Mouse (Mus musculus) CD4-positive helper T cell, adult 2 months (primary cell): ENCODE results near the gene Cbx6.
"Not testable (repeated sequence)": the region's sequence is repeated elsewhere in the genome, so short reads cannot be mapped to it uniquely, and the experiment has no call there.

ENCODE experiments used
- DNase-seq: peaks from one replicate; pipeline ENCODE4 v3.0.0-alpha.2; 2012; ENCODE audit warnings: low read depth, missing footprints, low spot score

Cbx6 gene

DNA sequence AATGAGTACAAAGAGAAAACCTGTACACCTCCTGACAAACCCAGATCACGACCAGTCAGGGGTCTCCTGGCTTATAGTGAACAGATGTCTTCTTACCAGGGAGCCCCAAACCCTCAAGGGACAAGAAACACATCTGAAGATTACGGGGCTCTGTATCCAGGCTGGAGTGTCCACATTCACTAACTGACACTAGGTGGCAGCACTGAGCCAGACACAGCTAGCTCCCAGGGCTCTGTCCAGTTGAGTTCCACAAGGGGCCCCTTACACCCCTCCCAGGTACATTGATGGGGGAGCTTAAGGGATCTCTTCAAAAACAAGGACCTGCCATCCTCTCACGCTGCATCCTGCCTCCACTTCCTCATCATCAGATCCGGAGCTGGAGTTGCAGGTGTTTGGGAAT lies 4.1 kb downstream of the Cbx6 start:
- DNase-seq = peak; percentile 79

DNA sequence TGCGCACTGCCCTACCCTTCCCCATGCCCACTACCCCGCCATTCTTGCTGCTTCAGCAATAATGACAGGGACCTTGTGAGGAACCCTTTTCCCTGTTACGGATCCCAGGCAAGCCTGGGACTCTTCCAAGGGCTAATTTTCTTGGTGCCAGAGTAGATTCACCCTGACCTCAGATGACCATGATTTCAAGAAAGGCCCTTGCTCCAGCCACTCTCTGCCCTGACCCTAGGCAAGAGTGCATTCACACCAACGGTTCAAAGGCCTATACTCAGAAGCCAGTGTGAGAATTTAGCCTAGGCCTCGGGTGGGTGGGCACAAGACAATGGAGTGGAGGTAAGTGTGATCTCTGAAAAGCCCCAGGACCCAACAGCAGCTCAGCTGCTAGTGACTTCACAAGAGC lies 5.1 kb downstream of the Cbx6 start:
- no peak for DNase-seq

DNA sequence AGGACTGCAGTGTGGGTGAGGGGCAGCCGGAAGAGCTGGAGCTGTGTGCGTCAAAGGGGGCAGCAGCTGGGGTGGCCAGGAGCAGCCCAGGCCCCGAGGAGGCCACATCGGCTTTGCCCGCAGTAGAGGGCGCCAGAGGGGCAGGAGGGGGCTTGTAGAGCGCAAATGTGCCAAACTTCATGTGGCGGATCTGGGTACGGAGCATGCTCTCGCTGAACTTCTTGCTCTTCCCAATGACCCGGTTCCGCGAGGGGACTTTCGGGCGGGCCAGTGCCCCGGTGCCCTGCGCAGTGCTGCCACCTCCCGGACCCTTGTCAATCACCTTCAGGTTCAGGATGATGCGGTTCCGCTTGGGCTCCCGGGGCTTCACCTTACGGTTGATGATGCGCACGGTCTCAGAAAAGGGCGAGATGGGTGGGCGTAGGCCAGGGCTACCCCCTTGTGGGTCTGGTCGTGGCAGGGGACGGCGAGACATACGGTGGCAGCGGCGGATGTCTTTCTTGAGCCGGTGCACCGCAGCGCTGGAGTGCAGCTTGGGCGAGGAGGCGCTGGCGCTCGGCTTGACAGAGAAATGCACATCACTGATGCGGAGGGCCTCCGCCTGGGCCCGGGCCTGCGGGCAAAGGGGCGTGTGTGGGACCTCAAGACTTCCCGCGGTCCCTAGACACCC lies 6.0 kb downstream of the Cbx6 start:
- DNase-seq = no peak

DNA sequence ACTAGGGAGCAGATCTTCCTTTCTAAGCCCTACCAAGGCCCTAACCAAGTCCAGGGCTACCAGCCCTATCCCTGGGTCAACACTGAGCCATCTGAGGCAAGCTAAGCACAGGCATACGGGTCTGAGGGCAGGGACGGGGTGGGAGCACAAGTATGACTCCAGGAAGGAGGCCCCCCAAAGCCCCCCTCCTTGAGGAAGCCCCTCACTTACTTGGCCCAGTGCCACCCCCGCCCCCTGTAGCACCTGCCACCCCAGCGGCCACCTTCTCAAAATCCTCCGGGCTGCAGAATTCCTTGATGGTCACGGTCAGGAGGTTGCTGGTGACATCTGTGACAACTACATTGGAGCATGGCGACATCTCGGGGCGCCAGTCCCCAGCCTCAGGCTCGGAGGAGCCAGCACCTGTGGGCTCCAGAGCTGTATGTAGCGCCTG lies 6.7 kb downstream of the Cbx6 start:
- no peak for DNase-seq

DNA sequence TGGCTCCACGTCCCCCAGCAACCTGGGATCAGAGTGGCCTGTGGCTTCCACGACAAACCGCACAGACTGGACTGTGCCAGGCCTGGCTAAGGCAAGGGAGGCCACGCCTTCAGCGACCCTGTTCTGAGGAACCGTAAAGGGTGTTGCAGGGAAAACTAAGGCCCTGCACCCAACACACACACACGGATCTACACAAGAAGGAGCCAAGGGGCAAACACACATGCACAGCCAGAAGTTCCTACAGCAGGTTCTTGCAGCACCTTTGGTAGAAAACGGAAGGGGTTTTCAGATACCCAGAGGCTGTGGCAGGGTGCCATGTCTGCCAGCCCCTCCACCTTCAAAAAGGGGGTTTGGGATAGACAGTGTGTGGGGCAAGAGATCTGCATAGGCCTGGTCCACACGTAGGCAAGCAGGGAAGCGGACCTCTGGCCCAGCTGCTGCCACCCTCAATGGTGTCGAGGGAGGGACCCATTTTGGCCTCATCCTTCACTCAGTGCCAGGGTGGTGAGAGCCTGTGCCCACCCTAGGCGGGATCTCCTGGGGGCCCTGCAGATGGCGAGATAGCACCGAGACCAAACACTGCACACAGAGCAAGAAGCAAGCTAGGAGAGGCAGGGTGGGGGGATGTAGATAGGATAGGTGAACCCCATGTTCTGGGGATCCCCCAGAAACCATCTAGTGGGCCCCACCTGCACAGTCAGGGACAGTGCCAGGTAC lies 7.3 kb downstream of the Cbx6 start:
- no peak for DNase-seq

DNA sequence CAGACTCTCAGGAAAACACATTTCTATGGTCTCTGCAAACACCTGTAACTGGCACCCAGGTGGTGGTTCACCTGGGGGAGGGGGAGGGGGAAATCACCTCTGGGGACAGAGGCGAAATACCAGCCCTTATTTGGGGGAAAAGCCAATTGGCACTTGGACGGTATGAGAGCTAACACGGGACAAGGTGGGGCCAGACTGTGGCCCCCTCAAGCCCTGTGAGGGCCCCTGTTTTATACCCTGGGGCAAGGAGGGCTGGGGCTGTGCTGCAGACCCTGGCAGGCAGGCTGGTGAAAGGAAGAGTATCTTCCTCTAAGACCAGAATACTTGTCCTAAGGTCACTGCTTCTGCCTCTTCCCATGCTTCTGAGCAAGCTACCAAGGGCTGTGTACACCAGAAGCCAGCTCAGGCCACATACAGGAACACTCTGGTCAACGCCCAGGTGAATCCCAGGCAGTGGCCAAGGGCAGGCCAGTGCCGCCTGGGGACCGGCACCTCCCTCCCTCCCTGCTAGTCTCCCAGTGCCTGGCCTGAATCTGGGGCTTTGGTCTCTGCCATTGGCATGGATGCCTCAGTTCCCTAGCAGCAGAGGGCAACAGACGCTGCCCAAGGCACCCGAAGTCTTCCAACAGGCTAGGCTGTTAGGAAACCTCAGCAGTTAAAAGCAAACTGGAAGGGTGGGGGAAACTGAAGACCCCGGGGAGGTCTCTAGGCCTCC lies 8.1 kb downstream of the Cbx6 start:
- DNase-seq = no peak

DNA sequence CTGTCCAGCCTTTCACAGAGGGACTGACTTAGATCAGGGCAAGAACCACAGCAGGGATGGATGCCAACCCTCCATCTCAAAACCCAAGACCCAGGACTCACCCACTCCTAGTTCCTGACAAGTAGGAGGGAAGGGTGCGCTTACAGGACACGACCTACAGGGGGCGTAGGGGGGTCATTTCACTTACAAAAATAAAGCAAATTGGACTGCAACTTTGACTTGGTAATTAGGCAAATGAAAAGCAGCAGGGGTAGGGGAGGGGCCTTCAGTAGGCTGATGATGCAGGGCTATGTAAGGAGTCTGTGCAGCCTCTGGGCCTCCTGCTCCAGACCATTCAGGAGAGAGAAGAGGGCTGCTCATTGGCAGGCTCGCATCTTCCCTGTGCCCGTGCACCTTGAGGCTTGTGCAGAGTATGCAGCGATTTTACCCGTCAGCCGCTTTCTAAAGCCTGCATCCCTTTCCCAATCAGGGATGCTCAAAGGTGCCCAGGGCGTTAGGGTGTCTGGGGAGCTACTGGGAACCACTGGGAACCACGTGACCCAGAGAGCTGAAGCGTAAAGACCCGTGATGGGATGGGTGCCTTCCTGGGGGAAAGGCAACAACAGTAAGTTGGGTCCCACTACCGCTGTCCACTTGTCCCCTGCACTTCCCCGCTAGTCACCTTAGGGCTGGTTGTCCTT lies 9.2 kb downstream of the Cbx6 start:
- peak; percentile 50 for DNase-seq

DNA sequence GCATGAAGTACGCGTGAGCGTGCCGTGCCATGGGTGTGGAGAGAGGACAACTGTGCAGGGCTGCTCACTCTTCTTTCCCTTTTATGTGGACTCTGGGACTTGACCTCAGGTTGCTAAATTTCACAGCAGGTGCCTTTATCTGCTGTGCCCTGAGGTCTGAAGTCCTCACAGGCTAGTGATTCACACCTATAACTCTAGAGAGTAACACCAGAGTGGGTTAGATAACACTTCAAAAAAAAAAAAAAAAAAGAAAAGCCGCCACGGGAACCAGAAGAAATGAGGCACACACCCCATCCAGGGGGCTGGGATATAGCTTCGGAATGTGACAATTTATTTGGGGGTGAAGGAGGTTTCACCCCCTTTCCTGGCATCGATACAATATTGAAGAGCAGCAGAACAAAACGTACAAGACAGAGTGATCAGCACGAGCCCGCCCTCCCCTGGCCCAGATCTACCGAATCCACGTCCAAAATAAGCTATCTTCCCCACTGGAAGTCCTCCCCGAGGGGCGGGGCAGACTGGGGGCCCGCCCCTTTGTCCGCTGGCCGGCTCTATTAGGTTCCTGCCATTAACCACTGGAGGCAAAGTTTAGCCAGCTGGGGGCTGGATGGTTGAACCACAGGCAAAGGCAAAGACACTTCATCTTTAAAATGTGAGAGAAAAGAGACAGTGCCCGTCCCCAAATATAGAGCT lies 10.8 kb downstream of the Cbx6 start:
- no peak for DNase-seq

DNA sequence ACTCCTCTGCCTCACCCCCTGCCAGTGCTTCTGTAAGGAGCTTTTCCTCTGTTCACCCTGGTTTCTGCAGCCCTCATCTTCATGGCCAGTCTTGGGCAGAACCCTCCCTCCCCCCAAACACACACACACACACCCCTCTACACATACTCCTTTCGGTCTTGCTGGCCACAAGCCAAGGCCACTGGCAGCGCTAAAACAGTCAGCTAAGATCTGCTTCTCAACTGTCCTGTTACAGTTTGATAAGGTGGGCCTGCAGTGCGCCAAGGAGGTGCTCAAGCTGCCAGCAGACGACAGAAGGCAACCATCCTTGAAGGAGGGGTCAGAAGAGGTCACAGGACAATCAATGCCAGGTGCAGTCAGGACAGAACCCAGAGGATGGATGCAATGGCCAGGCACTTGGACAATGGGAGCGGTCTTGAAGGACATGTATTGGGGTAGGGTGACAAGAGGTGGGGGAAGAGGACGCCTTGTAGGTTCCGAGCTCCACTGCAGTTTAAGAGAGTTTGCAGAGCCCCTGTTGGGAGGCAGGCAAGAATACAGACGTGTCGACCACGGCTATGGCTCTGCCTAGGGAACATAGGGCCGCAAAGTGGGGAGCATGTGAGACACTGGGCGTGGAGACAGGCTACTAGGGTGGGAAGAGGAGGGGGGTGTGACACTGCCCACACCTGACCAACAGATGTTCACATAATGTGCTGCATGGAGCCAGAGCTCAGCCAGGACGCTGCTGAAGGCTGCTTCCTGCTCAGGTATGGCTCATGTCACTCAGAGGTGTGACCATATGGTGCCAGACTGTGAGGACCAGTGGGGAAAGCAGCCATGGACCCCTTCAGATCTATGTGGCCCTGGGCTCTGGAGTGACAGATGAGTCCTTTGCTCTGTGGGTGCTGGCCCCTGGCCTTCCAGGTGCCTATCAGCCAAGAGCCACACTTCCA lies 12.0 kb downstream of the Cbx6 start:
- no peak for DNase-seq

DNA sequence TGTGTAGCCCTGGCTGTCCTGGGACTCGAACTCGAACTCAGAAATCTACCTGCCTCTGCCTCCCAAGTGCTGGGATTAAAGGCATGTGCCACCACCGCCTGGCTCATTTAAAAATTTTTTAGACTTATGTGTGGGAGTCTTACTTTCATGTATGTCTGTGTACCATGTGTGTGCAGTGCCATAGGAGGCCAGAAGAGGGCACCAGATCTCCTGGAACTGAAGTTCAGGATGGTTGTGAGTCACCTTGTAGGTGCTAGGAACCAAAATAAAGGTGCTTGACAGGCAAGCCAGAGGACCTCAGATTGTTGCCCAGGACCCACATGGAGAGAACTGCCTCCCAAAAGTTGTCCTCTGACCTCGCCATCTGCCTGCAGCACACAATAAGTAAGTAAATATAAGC lies 16.2 kb downstream of the Cbx6 start:
- DNase-seq = peak; percentile 28

DNA sequence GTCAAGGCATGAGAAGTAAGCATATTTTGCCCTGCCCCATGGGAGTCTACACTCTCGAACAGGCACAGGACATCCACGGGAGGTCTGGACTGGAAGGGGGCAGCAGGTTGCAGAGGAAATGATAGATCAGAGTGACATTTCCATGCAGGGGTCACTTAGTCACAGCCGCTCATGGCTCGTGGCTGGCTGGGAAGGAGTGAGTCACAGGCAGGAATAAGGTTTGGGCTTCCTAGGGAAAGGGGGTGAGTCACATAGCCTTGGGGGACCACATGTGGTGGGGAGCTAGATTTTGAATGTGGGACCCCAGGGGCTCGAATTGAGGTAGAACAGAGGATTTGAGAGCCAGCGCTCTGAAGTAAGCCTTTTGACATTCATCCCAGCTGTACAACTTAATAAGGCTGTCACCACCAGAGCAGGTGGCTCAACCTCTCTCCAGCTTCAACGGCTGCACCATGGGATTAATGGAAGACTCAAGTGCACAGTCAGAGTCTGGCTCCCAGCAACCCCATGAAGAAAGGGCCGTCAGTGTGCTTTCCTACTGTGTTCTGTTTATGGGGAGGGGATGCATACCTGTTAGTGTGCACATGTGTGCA lies 20.7 kb downstream of the Cbx6 start:
- no peak for DNase-seq

DNA sequence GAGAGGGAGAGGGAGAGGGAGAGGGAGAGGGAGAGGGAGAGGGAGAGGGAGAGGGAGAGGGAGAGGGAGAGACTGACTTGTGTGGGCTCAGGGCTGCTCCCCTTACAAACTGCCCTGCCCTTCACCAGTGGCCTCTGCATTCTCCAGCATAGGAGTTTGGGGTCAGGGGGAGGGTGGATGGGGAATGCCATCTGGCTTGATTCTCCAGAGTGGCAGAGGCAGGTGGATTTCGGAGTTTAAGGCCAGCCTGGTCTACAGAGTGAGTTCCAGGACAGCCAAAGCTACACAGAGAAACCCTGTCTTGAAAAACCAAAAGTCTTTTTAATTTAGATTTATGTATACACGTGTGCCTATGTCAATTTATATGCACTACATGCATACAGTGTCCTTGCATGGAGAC lies 21.6 kb downstream of the Cbx6 start:
- not testable (repeated sequence) for DNase-seq

DNA sequence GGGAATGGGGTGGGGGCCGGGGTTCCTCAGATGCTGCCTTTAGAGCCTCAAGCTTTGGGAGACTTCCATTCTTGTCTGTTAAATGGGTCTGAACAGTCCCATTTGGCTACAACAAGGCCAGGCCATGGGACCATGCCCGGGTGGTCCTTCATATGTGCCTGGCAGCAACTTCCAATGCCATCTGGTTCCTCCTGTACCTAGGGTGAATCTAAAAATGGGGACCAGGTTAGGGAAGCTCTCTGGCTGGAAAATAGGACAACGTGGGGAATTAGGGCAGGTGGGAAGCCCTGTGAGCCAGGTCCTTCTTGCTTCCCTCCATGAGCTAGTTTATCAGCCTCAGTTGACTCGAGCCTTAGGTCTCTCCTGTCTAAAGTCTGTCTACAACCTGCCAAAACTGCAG lies 23.5 kb downstream of the Cbx6 start:
- no peak for DNase-seq

DNA sequence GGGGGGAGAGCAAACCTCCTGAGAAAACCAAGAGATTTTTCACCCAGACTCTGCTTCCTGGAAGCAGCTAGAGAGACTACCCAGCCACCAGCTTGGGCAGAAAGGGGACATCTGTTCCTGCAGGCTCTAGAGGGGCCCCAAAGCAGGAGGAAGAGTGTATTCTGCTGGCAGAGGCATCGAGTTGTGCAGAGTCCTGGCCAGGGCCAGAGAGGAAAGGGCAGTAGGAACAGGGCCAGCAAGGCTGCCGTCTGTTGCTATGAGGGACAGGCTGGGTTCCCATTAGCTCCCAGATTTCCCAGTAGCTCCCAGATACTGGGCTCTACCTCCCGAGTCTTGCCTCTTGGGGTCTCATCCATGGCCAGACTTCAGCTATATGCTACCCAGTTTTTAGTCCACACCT lies 24.4 kb downstream of the Cbx6 start:
- DNase-seq = no peak

DNA sequence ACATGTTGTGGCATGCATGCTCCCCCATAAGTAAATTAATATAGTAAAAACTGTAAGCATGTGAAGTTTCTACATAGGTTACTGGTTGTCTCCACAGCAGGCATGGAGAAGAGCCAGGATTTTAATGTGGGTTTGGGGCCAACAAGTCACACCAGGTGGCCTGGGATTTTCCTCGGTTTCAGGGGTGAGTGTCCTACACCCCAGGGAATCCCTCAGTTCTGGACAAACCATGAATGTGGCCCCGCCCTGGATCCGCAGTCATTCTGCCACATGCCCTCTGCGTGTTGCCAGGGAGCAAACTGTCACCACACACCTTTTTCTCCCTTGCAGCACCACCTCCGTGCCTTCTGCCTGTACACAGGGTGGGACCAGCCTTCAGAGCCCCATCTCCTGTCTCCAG lies 25.8 kb downstream of the Cbx6 start:
- DNase-seq = no peak

DNA sequence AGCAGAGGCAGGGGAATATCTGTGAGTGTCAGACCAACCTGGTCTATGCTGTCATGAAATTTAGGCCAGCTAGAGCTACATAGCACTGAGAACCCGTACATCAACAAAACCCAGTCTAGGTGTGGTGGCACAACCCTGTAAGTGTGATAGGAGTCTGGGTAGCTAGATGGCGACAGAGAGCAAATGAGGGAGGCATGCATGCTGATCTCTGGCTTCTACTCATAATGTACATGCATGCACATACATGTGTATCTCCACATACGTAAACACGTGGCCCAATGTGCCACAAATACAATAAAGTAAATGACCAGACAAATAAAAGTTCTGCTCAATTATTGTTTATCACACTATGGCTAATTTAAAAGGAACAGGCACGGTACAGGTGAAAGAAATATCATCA lies 26.4 kb downstream of the Cbx6 start:
- DNase-seq = peak; percentile 53

DNA sequence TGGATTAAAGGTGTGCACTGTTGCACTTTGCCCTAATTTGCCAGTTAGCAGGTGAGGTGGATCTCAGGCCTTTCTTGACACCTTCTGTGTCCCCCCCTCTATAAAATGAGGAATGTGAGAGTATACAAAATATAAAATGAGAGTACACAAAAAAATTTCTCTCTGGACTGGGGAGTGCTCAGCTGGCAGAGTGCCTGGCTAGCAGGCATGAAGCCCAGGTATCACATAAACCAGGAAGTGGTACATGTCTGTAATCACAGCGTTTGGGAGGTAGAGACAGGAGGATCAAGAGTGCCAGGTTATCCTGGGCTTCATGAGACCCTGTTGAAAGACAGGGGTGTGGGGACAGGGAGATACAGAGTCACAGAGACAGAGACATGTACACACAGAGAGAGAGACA lies 27.4 kb downstream of the Cbx6 start:
- DNase-seq = no peak

DNA sequence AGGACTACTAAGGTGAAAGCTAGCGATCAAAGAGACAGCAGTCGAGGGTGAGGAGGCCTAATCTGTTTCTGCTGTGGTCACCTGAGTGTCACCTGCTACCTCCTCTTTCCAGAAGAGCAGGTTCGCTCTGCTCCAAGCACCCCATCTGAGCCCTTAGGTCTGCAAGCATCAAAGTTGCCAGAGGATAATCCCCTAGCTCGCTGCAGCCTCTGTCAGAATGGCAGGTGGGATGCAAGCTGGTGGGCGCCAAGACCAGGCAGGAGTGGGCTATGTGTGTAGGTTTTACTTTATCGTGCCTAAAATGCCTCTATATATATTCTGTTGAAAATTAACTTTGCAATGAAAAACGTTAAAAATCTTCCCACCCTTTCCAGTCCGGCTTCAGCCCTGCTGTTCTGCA lies 29.2 kb downstream of the Cbx6 start:
- no peak for DNase-seq

DNA sequence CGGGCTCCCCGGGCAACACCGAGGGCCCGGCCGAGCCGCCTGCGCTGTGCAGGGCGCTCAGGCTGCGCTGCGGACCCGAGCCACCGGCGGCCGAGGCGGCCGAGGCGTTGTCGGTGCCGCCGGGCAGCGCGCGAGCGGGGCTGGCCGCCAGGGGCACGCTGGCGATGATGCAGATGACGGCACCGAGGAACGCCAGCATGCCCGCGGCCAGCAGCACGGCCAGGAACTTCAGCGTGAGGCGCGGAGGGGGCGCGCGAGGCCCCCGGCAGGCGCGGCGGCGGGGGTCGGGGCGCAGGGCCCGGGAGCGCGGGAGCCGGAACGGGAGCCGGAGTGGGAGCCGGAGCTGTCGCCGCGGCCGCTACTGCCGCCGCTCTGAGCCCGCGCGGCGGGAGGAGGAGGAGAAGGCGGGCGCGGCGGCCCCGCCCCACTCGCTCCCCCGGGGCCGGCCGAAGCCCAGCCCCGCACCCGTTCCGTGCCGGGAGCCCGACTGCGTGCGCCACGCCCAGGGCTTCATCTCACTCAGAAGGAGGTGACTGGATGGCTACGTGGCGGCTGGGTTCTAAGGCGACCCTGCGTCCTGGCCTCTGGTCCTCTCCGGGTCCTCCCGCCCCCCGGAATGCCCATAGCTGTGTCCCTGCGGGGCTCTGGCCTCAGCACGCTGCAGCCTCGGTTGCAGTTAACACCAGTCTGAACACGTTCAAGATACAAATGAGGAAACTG lies 30.0 kb downstream of the Cbx6 start, which contains the start of gene Nptxr:
Nptxr (minus strand) TSS at position 415 of the 720 bp plus-strand sequence.
- peak; percentile 29 for DNase-seq
